Mouse (Mus musculus): ENCODE results near the gene Rpn1. TPM values are rescaled to one million over a fixed set of nuclear protein-coding genes. Genes with fewer than 3 reads are reported as not detected.

The Rpn1 gene
- polyA plus RNA-seq, 1 experiment from 2014 or later: 468 TPM

- Histone ChIP-seq H3K4me3 (replicated peaks; ENCODE audit: low read length) (no peak overlapping the region), H3K9ac (ENCODE audit: low read length) (no peak overlapping the region), H3K27me3 (ENCODE audit: control insufficient read depth, insufficient read depth, low read length) (no peaks in the 10 kb centered on the region), H3K4me2 (ENCODE audit: low read depth, low read length) (no peak overlapping the region), H3K4me1 (ENCODE audit: control insufficient read depth, insufficient read depth, low read length) (no peaks in the 10 kb centered on the region), H3K36me3 (ENCODE audit: control insufficient read depth, insufficient read depth, low read length) (no peaks in the 10 kb centered on the region), H3K27ac (ENCODE audit: low read length) (no peak overlapping the region), H3K9me3 (replicated peaks; ENCODE audit: control insufficient read depth, low read length) (no peaks in the 10 kb centered on the region)
- WGBS: 82% methylated on average over 4 of the region's 4 CpGs
- ATAC-seq (ENCODE audit: insufficient read depth, low FRiP score): no peak
Observed at GRCm38 (mm10) chr6:88061406-88061805, 22.9 kb upstream of the Rpn1 start.

- 70% methylated on average over 4 of the region's 4 CpGs for WGBS
- Histone ChIP-seq H3K4me3 (replicated peaks; ENCODE audit: low read length) (no peak overlapping the region), H3K36me3 (ENCODE audit: control insufficient read depth, insufficient read depth, low read length) (no peaks in the 10 kb centered on the region)
Observed at GRCm38 (mm10) chr6:88062398-88062797, 21.9 kb upstream of the Rpn1 start.

GRCm38 (mm10) chr6:88064072-88064642 is 20.1 kb upstream of the Rpn1 start:
- 69% methylated on average over 3 of the region's 3 CpGs for WGBS

More at GRCm38 (mm10) chr6:88062398-88062797, 21.9 kb upstream of the Rpn1 start:
- Histone ChIP-seq H3K9ac (ENCODE audit: low read length) (no peak overlapping the region), H3K27me3 (ENCODE audit: control insufficient read depth, insufficient read depth, low read length) (no peaks in the 10 kb centered on the region), H3K4me2 (ENCODE audit: low read depth, low read length) (no peak overlapping the region), H3K27ac (ENCODE audit: low read length) (no peak overlapping the region), H3K4me1 (ENCODE audit: control insufficient read depth, insufficient read depth, low read length) (no peaks in the 10 kb centered on the region), H3K9me3 (replicated peaks; ENCODE audit: control insufficient read depth, low read length) (no peaks in the 10 kb centered on the region)
- no peak for ATAC-seq (ENCODE audit: insufficient read depth, low FRiP score)

GRCm38 (mm10) chr6:88065116-88065515 is 19.2 kb upstream of the Rpn1 start:
- Histone ChIP-seq H3K9me3 (replicated peaks; ENCODE audit: control insufficient read depth, low read length) (no peaks in the 10 kb centered on the region), H3K9ac (ENCODE audit: low read length) (no peak overlapping the region), H3K4me1 (ENCODE audit: control insufficient read depth, insufficient read depth, low read length) (no peaks in the 10 kb centered on the region), H3K4me3 (replicated peaks; ENCODE audit: low read length) (no peak overlapping the region), H3K36me3 (ENCODE audit: control insufficient read depth, insufficient read depth, low read length) (no peaks in the 10 kb centered on the region), H3K4me2 (ENCODE audit: low read depth, low read length) (no peak overlapping the region), H3K27ac (ENCODE audit: low read length) (no peak overlapping the region), H3K27me3 (ENCODE audit: control insufficient read depth, insufficient read depth, low read length) (no peaks in the 10 kb centered on the region)
- no peak for ATAC-seq (ENCODE audit: insufficient read depth, low FRiP score)
- 54% methylated on average over 4 of the region's 4 CpGs for WGBS

More at GRCm38 (mm10) chr6:88064072-88064642, 20.1 kb upstream of the Rpn1 start:
- no peaks in the 10 kb centered on the region for H3K27me3 ChIP-seq (ENCODE audit: control insufficient read depth, insufficient read depth, low read length)
- no peak overlapping the region for H3K9ac ChIP-seq (ENCODE audit: low read length)
- H3K9me3 ChIP-seq (replicated peaks; ENCODE audit: control insufficient read depth, low read length): no peaks in the 10 kb centered on the region
- H3K4me1 ChIP-seq (ENCODE audit: control insufficient read depth, insufficient read depth, low read length): no peaks in the 10 kb centered on the region
- ATAC-seq (ENCODE audit: insufficient read depth, low FRiP score): no peak
- H3K27ac ChIP-seq (ENCODE audit: low read length): no peak overlapping the region
- H3K36me3 ChIP-seq (ENCODE audit: control insufficient read depth, insufficient read depth, low read length): no peaks in the 10 kb centered on the region
- no peak overlapping the region for H3K4me2 ChIP-seq (ENCODE audit: low read depth, low read length)
- H3K4me3 ChIP-seq (replicated peaks; ENCODE audit: low read length): no peak overlapping the region

GRCm38 (mm10) chr6:88065968-88066367 is 18.3 kb upstream of the Rpn1 start:
- no peaks in the 10 kb centered on the region for H3K27me3 ChIP-seq (ENCODE audit: control insufficient read depth, insufficient read depth, low read length)
- H3K4me1 ChIP-seq (ENCODE audit: control insufficient read depth, insufficient read depth, low read length): no peaks in the 10 kb centered on the region
- H3K9ac ChIP-seq (ENCODE audit: low read length): no peak overlapping the region
- H3K4me2 ChIP-seq (ENCODE audit: low read depth, low read length): no peak overlapping the region
- H3K27ac ChIP-seq (ENCODE audit: low read length): no peak overlapping the region
- no peaks in the 10 kb centered on the region for H3K9me3 ChIP-seq (replicated peaks; ENCODE audit: control insufficient read depth, low read length)
- WGBS: 58% methylated on average over 3 of the region's 3 CpGs
- H3K36me3 ChIP-seq (ENCODE audit: control insufficient read depth, insufficient read depth, low read length): no peaks in the 10 kb centered on the region
- H3K4me3 ChIP-seq (replicated peaks; ENCODE audit: low read length): no peak overlapping the region
- ATAC-seq (ENCODE audit: insufficient read depth, low FRiP score): no peak

- H3K4me1 ChIP-seq (ENCODE audit: control insufficient read depth, insufficient read depth, low read length): no peaks in the 10 kb centered on the region
- no peak for ATAC-seq (ENCODE audit: insufficient read depth, low FRiP score)
- no peaks in the 10 kb centered on the region for H3K9me3 ChIP-seq (replicated peaks; ENCODE audit: control insufficient read depth, low read length)
- no peak overlapping the region for H3K27ac ChIP-seq (ENCODE audit: low read length)
- no peaks in the 10 kb centered on the region for H3K27me3 ChIP-seq (ENCODE audit: control insufficient read depth, insufficient read depth, low read length)
- H3K4me3 ChIP-seq (replicated peaks; ENCODE audit: low read length): no peak overlapping the region
- WGBS: 66% methylated on average over 3 of the region's 3 CpGs
- H3K36me3 ChIP-seq (ENCODE audit: control insufficient read depth, insufficient read depth, low read length): no peaks in the 10 kb centered on the region
- no peak overlapping the region for H3K9ac ChIP-seq (ENCODE audit: low read length)
- no peak overlapping the region for H3K4me2 ChIP-seq (ENCODE audit: low read depth, low read length)
Observed at GRCm38 (mm10) chr6:88067722-88068121, 16.6 kb upstream of the Rpn1 start.

- Histone ChIP-seq H3K27me3 (ENCODE audit: control insufficient read depth, insufficient read depth, low read length) (no peaks in the 10 kb centered on the region), H3K4me2 (ENCODE audit: low read depth, low read length) (no peak overlapping the region), H3K4me3 (replicated peaks; ENCODE audit: low read length) (no peak overlapping the region), H3K27ac (ENCODE audit: low read length) (no peak overlapping the region), H3K9me3 (replicated peaks; ENCODE audit: control insufficient read depth, low read length) (no peaks in the 10 kb centered on the region), H3K4me1 (ENCODE audit: control insufficient read depth, insufficient read depth, low read length) (no peaks in the 10 kb centered on the region), H3K36me3 (ENCODE audit: control insufficient read depth, insufficient read depth, low read length) (no peaks in the 10 kb centered on the region), H3K9ac (ENCODE audit: low read length) (no peak overlapping the region)
- ATAC-seq (ENCODE audit: insufficient read depth, low FRiP score): no peak
- WGBS: 73% methylated on average over 1 of the region's 1 CpGs
Observed at GRCm38 (mm10) chr6:88068739-88069138, 15.5 kb upstream of the Rpn1 start.

- H3K36me3 ChIP-seq (ENCODE audit: control insufficient read depth, insufficient read depth, low read length): no peaks in the 10 kb centered on the region
- H3K9ac ChIP-seq (ENCODE audit: low read length): no peak overlapping the region
- no peaks in the 10 kb centered on the region for H3K9me3 ChIP-seq (replicated peaks; ENCODE audit: control insufficient read depth, low read length)
- no peak overlapping the region for H3K4me2 ChIP-seq (ENCODE audit: low read depth, low read length)
- no peak overlapping the region for H3K4me3 ChIP-seq (replicated peaks; ENCODE audit: low read length)
- H3K27me3 ChIP-seq (ENCODE audit: control insufficient read depth, insufficient read depth, low read length): no peaks in the 10 kb centered on the region
- H3K27ac ChIP-seq (ENCODE audit: low read length): no peak overlapping the region
- H3K4me1 ChIP-seq (ENCODE audit: control insufficient read depth, insufficient read depth, low read length): 0 out of 2 replicates have a peak, but pooled peaks cover 3% of the 10 kb centered on the region
- WGBS: 64% methylated on average over 6 of the region's 6 CpGs
- ATAC-seq (ENCODE audit: insufficient read depth, low FRiP score): no peak
Observed at GRCm38 (mm10) chr6:88070468-88070867, 13.8 kb upstream of the Rpn1 start.

- Histone ChIP-seq H3K9ac (ENCODE audit: low read length) (no peak overlapping the region), H3K9me3 (replicated peaks; ENCODE audit: control insufficient read depth, low read length) (no peaks in the 10 kb centered on the region), H3K27ac (ENCODE audit: low read length) (no peak overlapping the region), H3K36me3 (ENCODE audit: control insufficient read depth, insufficient read depth, low read length) (no peaks in the 10 kb centered on the region), H3K27me3 (ENCODE audit: control insufficient read depth, insufficient read depth, low read length) (no peaks in the 10 kb centered on the region), H3K4me3 (replicated peaks; ENCODE audit: low read length) (no peak overlapping the region), H3K4me1 (ENCODE audit: control insufficient read depth, insufficient read depth, low read length) (0 out of 2 replicates have a peak, but pooled peaks cover 3% of the 10 kb centered on the region), H3K4me2 (ENCODE audit: low read depth, low read length) (no peak overlapping the region)
- WGBS: 73% methylated on average over 5 of the region's 5 CpGs
- ATAC-seq (ENCODE audit: insufficient read depth, low FRiP score): no peak
Observed at GRCm38 (mm10) chr6:88071216-88071615, 13.1 kb upstream of the Rpn1 start.
